Mouse (Mus musculus) hindbrain, embryonic 12.5 days (tissue): Measurements from ENCODE around the gene Psmd4. TPM values are rescaled to one million over a fixed set of nuclear protein-coding genes. Genes with fewer than 3 reads are reported as not detected.

ENCODE experiments used
- ATAC-seq: fragments of 200-750 bp; cut with Nextera tagmentation; 2 replicates; pipeline ENCODE4 v1.8.0; 2017; ENCODE audit warnings: moderate TSS enrichment; ENCODE audit not compliant: low FRiP score
- H3K27ac ChIP-seq: fragments of 300-500 bp; sonication (generic); 2 replicates; pipeline ENCODE4 v1.5.1; 2016; ENCODE audit warnings: mild to moderate bottlenecking
- H3K27me3 ChIP-seq: fragments of 300-500 bp; sonication (generic); 2 replicates; pipeline ENCODE4 v1.6.1; 2016; ENCODE audit warnings: mild to moderate bottlenecking
- H3K36me3 ChIP-seq: fragments of 300-500 bp; sonication (generic); 2 replicates; pipeline ENCODE4 v1.6.1; 2016; ENCODE audit warnings: mild to moderate bottlenecking
- H3K4me1 ChIP-seq: fragments of 300-500 bp; sonication (generic); 2 replicates; pipeline ENCODE4 v1.6.1; 2016
- H3K4me2 ChIP-seq: fragments of 300-500 bp; sonication (generic); replicated peaks from 2 replicates; pipeline ENCODE4 v1.6.1; 2016; ENCODE audit warnings: mild to moderate bottlenecking
- H3K4me3 ChIP-seq: fragments of 300-500 bp; sonication (generic); 2 replicates; pipeline ENCODE4 v1.5.1; 2016; ENCODE audit warnings: mild to moderate bottlenecking
- H3K9ac ChIP-seq: fragments of 300-500 bp; sonication (generic); 2 replicates; pipeline ENCODE4 v1.6.1; 2016; ENCODE audit warnings: mild to moderate bottlenecking, moderate library complexity
- H3K9me3 ChIP-seq: fragments of 300-500 bp; sonication (generic); replicated peaks from 2 replicates; pipeline ENCODE4 v1.6.1; 2016; ENCODE audit warnings: mild to moderate bottlenecking
- WGBS: fragments of 180-500 bp; shearing (Covaris S2); methylation state at CpG from one replicate; pipeline ENCODE4 v1.1.7; 2016; 5-methylcytosine and 5-hydroxymethylcytosine counted together
- polyA plus RNA-seq: library from polyadenylated mRNA; unstranded; fragments of >200 nt; fragmentation: Nextera tagmentation; extraction: Ambion mirVana; gene quantifications from 2 replicates; pipeline ENCODE4 v1.2.1, GENCODE M21; 2016

The Psmd4 gene
- polyA plus RNA-seq, 1 experiment from 2014 or later, result 276 TPM

DNA sequence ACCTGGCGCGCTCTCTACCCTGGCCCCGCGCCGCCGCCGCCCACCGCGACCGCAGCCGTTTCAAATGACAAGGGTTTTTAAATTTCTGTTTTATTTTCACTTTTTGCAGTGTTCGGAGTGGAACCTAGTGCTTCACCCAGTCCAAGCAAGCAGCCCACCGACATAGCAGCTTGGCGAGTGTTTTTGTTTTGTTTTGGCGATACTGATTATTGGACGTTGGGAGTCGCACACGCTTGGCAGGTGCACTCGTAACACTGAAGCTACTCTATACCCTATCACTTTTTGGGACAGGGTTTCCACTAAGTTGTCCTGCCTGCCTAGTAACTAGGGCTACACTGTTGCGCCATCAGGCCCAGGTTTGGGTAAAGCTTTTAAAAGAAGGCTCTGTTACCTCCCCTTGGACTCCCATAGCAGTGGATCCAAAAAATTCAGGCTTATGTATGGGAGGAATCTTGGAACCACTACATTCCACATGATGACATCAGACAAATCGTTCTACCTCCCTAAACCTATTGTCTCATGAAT is 25.8 kb downstream of the Psmd4 start:
- peak overlapping the region; percentile 84 for H3K4me2 ChIP-seq
- peak overlapping the region; percentile 77 for H3K4me3 ChIP-seq
- peak overlapping the region; percentile 57 for H3K9ac ChIP-seq
- no peaks in the 10 kb centered on the region for H3K27me3 ChIP-seq
- H3K27ac ChIP-seq, result peak overlapping the region; percentile 94
- H3K9me3 ChIP-seq, result no peaks in the 10 kb centered on the region
- no peak for ATAC-seq
- H3K36me3 ChIP-seq, result peaks cover 7% of the 10 kb centered on the region
- 5% methylated on average over 21 of the region's 21 CpGs for WGBS
- peaks cover 24% of the 10 kb centered on the region for H3K4me1 ChIP-seq

DNA sequence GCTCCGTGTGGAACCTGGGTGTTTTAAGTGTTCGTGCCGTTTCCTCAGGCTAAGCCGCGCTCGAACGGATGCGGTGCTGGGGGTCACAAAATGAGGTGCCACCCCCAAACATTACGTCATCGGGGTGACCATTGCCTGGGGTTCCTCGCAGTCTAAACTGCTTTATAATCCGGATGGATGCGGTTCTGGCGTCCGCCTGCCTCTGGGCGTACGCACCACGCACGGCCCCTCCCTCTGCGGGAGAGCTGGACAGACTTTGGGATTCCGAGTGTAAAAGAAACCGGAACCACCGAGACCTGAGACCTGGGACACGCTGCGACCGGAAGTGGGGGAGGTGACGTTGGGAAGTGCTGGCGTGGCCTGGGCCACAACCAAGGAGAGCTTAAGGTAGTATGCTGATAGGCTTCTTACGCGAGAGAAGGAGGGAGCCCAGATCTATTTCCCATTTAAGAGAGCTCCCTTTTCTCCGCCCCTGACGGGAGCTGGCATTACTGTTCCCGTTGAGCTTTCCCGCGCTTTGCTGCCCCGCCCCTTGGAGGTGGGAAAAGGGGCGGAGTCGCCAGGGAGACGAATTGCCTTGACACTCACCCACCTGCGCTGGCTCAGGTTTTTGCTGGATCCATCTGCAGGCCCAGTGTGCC is 26.4 kb downstream of the Psmd4 start:
- H3K36me3 ChIP-seq, result peaks cover 13% of the 10 kb centered on the region
- under 1% methylated on average over 40 of the region's 40 CpGs for WGBS
- peak overlapping the region; percentile 77 for H3K4me3 ChIP-seq
- H3K4me2 ChIP-seq, result peak overlapping the region; percentile 84
- peak overlapping the region; percentile 94 for H3K27ac ChIP-seq
- ATAC-seq, result peak; percentile 66
- H3K9ac ChIP-seq, result peak overlapping the region; percentile 57
- no peaks in the 10 kb centered on the region for H3K9me3 ChIP-seq
- no peaks in the 10 kb centered on the region for H3K27me3 ChIP-seq
- peaks cover 24% of the 10 kb centered on the region for H3K4me1 ChIP-seq

DNA sequence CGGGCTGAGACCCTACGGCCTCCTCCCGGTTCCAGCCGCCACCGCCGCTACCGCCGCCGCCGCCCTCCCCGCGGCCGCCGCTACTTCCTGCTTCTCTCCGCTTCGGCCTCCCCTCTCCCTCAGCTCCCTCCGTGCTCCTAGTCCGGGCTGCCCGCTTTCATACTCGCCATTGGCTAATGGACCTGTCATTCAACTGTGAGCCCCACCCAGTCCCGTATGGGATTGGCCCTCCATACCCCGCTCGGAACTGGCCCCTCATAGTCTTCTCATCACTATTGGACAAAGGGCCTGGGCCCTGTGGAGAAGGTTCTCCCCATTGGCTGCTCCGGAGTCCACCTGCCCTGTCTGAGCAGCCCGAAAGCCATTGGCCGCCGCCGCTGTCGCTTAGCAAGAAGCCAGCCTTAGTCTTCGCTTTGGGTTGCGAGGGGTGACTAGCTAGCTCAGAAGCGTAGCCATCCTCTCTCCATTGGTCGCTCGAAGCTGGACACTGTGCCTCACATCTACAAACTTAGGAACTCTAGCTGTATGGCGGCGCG is 27.0 kb downstream of the Psmd4 start, which contains the start of gene Zfp687:
Gene Zfp687, minus strand, starts transcription at position 112 of the 536 bp plus-strand sequence.
- Histone ChIP-seq H3K9me3 (no peaks in the 10 kb centered on the region), H3K27ac (peak within 1 kb of the TSS; percentile 94), H3K4me3 (peak within 1 kb of the TSS; percentile 77), H3K27me3 (no peaks in the 10 kb centered on the region), H3K36me3 (peaks cover 19% of the 10 kb centered on the region), H3K4me2 (peak within 1 kb of the TSS; percentile 94), H3K4me1 (peaks cover 24% of the 10 kb centered on the region), H3K9ac (peak within 1 kb of the TSS; percentile 82)
- peak; percentile 99 for ATAC-seq
- under 1% methylated on average over 26 of the region's 37 CpGs for WGBS

DNA sequence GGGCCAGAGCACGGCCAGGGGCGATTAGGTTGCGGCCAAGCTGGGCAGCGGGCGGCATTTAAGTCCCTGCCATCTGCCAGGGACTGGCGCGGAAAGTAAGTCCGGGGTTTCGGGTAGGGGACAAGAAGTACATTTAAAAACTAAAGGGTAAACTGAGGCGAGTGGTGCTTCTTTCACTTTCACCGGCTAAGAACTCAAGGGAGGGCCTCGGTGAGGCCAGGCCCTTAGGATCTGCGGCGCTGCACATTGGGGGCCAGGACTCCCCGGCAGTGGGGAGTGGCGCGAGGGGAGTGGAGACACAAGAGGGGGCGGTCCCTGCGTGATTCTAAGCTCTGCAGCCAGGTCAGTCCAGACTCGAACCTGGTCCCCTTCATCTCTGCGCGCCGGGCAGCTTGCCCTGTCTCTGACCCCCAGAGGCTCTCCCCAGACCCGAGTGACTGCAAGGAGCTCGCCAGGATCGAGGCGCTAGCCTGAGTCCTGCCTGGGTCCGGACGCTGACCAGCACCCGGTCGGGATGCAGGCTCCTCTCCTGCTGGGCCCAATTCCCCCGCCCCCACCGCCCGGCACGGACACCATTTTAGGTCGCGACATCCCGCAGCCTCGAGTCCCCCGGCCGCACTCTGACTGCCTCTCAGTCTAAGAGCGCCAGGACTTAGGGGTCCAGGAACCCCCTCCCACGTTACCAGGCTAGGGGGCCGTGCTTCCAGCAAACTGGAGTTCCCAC is 27.8 kb downstream of the Psmd4 start:
- Histone ChIP-seq H3K27ac (peak overlapping the region; percentile 69), H3K4me1 (peaks cover 24% of the 10 kb centered on the region), H3K36me3 (peaks cover 27% of the 10 kb centered on the region), H3K9me3 (no peaks in the 10 kb centered on the region), H3K9ac (peak overlapping the region; percentile 82), H3K27me3 (no peaks in the 10 kb centered on the region), H3K4me2 (peak overlapping the region; percentile 94), H3K4me3 (peak overlapping the region; percentile 77)
- ATAC-seq, result peak; percentile 32
- WGBS, result under 1% methylated on average over 44 of the region's 44 CpGs

DNA sequence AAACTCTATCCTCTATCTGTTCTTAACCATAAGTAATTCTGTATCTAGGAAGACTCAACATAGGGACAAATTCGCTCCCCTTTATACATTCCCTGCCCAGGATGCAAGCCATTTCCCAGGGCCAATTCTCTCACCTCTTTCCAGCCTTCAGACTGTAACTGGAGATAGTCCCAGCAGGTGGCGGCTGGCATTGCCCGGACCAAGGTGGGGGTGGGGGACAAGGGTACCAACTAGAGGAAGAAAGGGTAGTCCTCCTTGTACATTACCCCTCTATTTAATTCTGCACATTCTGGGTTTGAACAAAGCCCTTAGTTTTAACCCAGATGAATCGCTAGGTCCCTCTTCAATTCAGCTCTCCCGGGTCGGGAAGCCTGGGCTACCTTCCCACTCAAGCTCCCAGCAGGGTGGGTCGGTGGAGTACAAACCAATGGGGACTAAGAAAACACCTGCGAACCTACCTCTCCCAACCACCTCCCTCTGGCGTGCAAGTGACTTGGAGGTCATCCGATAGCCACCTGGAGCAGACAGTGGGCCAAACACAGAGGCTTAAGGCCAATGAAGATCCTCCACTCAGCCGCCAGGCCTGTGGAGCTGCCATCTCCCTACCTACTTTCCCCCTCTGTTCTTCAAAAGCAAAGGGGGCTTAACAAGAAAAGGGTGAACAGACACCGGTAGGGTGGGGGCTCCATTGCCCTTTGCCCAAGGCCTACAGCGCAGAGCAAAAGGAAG is 28.6 kb downstream of the Psmd4 start:
- peak overlapping the region; percentile 82 for H3K9ac ChIP-seq
- no peak for ATAC-seq
- no peaks in the 10 kb centered on the region for H3K9me3 ChIP-seq
- peaks cover 34% of the 10 kb centered on the region for H3K36me3 ChIP-seq
- H3K27ac ChIP-seq, result no peak overlapping the region
- peak overlapping the region; percentile 77 for H3K4me3 ChIP-seq
- 15% methylated on average over 13 of the region's 13 CpGs for WGBS
- peak overlapping the region; percentile 94 for H3K4me2 ChIP-seq
- no peaks in the 10 kb centered on the region for H3K27me3 ChIP-seq
- H3K4me1 ChIP-seq, result peaks cover 24% of the 10 kb centered on the region

DNA sequence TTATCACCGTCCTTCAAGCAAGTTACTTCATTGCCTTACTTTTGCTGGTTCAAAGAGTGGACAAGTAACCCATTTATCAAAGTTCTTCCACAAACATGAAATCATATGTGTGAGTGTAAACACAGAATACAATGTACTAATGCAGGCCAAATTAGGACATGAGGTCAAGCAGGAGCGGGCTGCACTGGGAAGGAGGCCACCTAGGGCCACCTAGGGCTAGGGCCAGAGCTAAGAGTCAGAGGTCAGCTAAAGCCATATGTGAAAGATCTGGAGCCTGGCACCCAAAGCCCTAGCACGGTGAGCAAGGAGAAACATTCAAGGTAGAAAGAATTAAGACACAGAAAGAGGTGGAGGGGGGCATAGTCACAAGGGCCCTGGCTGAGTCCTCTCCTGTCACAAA is 29.4 kb downstream of the Psmd4 start:
- Histone ChIP-seq H3K4me2 (peak overlapping the region; percentile 94; the same call in 1 of the 2 replicates), H3K9ac (peak overlapping the region; percentile 82; the same call in 1 of the 2 replicates), H3K27me3 (no peaks in the 10 kb centered on the region), H3K36me3 (peaks cover 43% of the 10 kb centered on the region), H3K4me3 (peak overlapping the region; percentile 77), H3K4me1 (peaks cover 24% of the 10 kb centered on the region), H3K9me3 (no peaks in the 10 kb centered on the region), H3K27ac (no peak overlapping the region)
- WGBS, result 79% methylated on average over 3 of the region's 3 CpGs
- ATAC-seq, result no peak

DNA sequence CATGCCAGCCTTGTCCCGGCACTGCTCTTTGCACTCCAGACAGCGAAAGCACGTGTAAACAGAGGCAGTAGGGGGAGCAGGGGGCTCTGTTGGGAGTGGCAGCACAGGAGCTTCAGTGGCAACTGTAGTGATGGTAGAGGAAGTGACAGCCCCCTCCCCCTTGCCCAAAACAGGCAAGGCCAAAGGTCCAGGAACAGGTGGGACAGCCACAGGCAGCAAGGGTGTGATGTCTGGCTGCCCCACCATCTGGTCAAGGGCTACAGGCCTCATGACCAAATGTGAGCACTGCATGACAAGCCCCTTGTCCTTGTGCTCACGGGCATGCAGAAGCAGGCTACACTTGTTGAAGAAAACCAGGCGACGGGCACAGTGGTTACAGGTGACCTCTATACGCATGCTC is 32.0 kb downstream of the Psmd4 start:
- Histone ChIP-seq H3K27me3 (no peaks in the 10 kb centered on the region), H3K36me3 (peaks cover 66% of the 10 kb centered on the region)
- ATAC-seq, result no peak

DNA sequence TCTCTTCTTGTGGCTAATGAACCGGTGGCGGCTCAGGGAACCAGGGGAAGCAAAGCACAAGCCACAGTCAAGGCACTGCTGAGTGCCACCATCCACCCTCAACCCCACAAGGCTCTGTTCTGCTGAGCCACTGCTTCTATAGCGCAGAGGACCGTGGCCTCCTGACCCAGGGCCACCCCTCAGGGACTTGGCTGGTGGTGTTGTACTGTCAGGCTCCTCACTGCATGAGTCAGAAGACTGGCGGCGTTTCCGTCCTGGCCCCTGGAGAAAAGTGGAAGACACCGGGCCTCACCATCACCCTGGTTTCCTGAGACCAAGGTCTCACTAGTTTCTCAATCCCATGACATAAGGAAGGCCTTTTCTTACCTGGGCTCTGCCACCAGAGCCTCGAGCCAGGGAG is 34.7 kb downstream of the Psmd4 start:
- 85% methylated on average over 9 of the region's 9 CpGs for WGBS
- Histone ChIP-seq H3K4me1 (0 out of 2 replicates have a peak, but pooled peaks cover 3% of the 10 kb centered on the region), H3K27me3 (no peaks in the 10 kb centered on the region), H3K36me3 (peaks cover 87% of the 10 kb centered on the region), H3K4me3 (no peak overlapping the region), H3K27ac (no peak overlapping the region), H3K9ac (no peak overlapping the region), H3K4me2 (no peak overlapping the region), H3K9me3 (no peaks in the 10 kb centered on the region)
- ATAC-seq, result no peak

More for the DNA sequence above, 32.0 kb downstream of the Psmd4 start:
- peaks cover 19% of the 10 kb centered on the region for H3K4me1 ChIP-seq
- no peak overlapping the region for H3K4me3 ChIP-seq
- no peak overlapping the region for H3K27ac ChIP-seq
- no peak overlapping the region for H3K4me2 ChIP-seq
- no peaks in the 10 kb centered on the region for H3K9me3 ChIP-seq
- 88% methylated on average over 7 of the region's 7 CpGs for WGBS
- no peak overlapping the region for H3K9ac ChIP-seq

DNA sequence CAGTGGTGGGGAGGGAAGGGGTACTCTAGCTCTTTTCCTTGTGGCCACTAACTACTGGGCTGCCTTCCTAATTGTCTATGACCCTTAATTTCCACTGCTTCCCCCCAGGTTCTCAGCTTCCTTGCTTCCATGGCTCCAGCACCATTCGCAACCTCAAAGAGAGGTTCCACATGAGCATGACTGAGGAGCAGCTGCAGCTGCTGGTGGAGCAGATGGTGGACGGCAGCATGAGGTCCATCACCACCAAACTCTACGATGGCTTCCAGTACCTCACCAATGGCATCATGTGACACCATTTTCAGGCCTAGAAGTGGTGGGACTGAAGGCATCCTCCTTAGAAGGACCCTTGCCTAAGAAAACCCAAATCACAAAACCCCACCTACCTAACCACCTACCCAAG is 36.8 kb downstream of the Psmd4 start:
- WGBS, result 87% methylated on average over 3 of the region's 3 CpGs
- Histone ChIP-seq H3K27me3 (no peaks in the 10 kb centered on the region), H3K4me1 (0 out of 2 replicates have a peak, but pooled peaks cover 3% of the 10 kb centered on the region), H3K9me3 (no peaks in the 10 kb centered on the region), H3K9ac (no peak overlapping the region), H3K4me2 (no peak overlapping the region), H3K4me3 (no peak overlapping the region), H3K27ac (no peak overlapping the region), H3K36me3 (peaks cover 82% of the 10 kb centered on the region)
- no peak for ATAC-seq

DNA sequence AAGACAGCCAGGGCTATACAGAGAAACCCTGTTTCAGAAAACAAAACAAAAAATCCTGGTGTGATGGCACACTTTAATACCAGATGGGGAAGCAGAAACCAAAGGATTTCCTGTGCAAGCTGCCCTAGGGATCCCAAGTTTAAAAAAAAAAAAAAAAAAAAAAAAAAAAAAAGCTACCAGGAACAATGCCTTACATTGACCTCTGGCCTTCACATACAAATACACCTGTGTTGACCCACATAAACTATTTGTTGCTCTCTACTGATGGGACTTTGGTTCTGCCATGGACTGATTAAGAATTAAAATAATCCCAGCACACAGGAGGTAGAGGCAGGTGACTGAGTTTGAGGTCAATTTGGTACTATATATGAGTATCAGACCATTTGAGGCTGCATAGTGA is 39.1 kb downstream of the Psmd4 start:
- no peak overlapping the region for H3K27ac ChIP-seq
- H3K9me3 ChIP-seq, result no peaks in the 10 kb centered on the region
- no peaks in the 10 kb centered on the region for H3K27me3 ChIP-seq
- H3K4me3 ChIP-seq, result no peak overlapping the region
- no peak overlapping the region for H3K9ac ChIP-seq
- no peak overlapping the region for H3K4me2 ChIP-seq
- H3K4me1 ChIP-seq, result 0 out of 2 replicates have a peak, but pooled peaks cover 3% of the 10 kb centered on the region
- H3K36me3 ChIP-seq, result peaks cover 79% of the 10 kb centered on the region
- no peak for ATAC-seq

DNA sequence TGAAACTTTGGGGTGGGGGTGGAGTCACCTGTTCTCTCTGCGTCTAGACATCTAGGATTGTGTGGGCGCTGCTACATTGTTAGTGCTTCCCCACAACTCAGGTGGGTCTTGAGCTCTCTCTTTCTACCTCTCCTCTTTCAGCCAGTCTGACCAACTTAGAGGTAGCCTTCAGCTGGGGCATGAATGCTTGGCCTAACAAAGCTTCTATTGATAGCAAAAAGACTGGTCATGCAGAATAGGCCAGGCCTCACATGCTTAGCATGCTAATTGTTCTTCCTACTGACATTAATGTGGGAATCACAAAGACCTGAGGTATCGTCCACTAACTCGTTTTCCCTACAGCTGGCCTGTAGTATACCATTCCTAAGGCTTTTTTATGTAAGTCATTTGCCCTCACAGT is 39.8 kb downstream of the Psmd4 start:
- Histone ChIP-seq H3K4me1 (0 out of 2 replicates have a peak, but pooled peaks cover 3% of the 10 kb centered on the region), H3K36me3 (peaks cover 79% of the 10 kb centered on the region), H3K4me2 (no peak overlapping the region), H3K27ac (no peak overlapping the region; the same call in 1 of the 2 replicates), H3K4me3 (no peak overlapping the region), H3K9ac (no peak overlapping the region), H3K27me3 (no peaks in the 10 kb centered on the region), H3K9me3 (no peaks in the 10 kb centered on the region)
- WGBS, result 64% methylated on average over 4 of the region's 4 CpGs
- ATAC-seq, result peak; percentile 56; the same call in 1 of the 2 replicates

DNA sequence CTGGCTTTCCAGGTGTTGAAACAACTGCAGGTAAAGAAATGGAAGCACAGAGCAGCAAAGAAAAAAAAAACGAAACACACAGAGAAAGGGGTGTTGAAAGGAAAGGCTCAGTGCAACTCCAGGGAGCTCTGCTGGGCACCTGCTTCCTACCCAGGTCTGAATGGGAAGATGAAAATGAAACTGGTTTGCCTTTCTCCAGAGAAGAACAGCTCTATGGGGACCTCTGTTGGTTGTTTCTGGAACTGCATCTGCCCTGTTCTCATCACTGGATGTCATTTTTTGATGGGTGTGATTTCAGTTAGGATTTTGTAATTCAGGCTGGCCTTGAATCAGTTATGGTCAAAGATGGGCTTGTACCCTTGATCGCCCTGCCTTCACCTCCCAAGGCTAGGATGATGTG is 45.5 kb downstream of the Psmd4 start:
- Histone ChIP-seq H3K4me3 (no peak overlapping the region), H3K9me3 (no peaks in the 10 kb centered on the region), H3K9ac (no peak overlapping the region), H3K27ac (no peak overlapping the region), H3K27me3 (no peaks in the 10 kb centered on the region), H3K36me3 (peaks cover 85% of the 10 kb centered on the region), H3K4me1 (no peaks in the 10 kb centered on the region), H3K4me2 (no peak overlapping the region)
- ATAC-seq, result no peak
- 41% methylated on average over 2 of the region's 2 CpGs for WGBS
